Mouse (Mus musculus) embryonic facial prominence, embryonic 12.5 days (tissue): ENCODE data around the gene Serpina10. TPM values are rescaled to one million over a fixed set of nuclear protein-coding genes. Genes with fewer than 3 reads are reported as not detected.

Experiments
- ATAC-seq: fragments of 200-750 bp; cut with Nextera tagmentation; 2 replicates; pipeline ENCODE4 v1.8.0; 2017; ENCODE audit not compliant: insufficient number of reproducible peaks, insufficient read depth, low FRiP score, low TSS enrichment
- H3K27ac ChIP-seq: fragments of 300-500 bp; sonication (generic); 2 replicates; pipeline ENCODE4 v1.5.1; 2016; ENCODE audit warnings: mild to moderate bottlenecking
- H3K27me3 ChIP-seq: fragments of 300-500 bp; sonication (generic); 2 replicates; pipeline ENCODE4 v1.6.1; 2016; ENCODE audit warnings: mild to moderate bottlenecking, moderate library complexity
- H3K36me3 ChIP-seq: fragments of 300-500 bp; sonication (generic); 2 replicates; pipeline ENCODE4 v1.6.1; 2016; ENCODE audit warnings: mild to moderate bottlenecking
- H3K4me1 ChIP-seq: fragments of 300-500 bp; sonication (generic); 2 replicates; pipeline ENCODE4 v1.6.1; 2016
- H3K4me2 ChIP-seq: fragments of 300-500 bp; sonication (generic); replicated peaks from 2 replicates; pipeline ENCODE4 v1.6.1; 2016; ENCODE audit warnings: mild to moderate bottlenecking, moderate library complexity
- H3K4me3 ChIP-seq: fragments of 300-500 bp; sonication (generic); 2 replicates; pipeline ENCODE4 v1.5.1; 2016; ENCODE audit warnings: mild to moderate bottlenecking
- H3K9ac ChIP-seq: fragments of 300-500 bp; sonication (generic); 2 replicates; pipeline ENCODE4 v1.6.1; 2016; ENCODE audit warnings: mild to moderate bottlenecking, moderate library complexity
- H3K9me3 ChIP-seq: fragments of 300-500 bp; sonication (generic); 2 replicates; pipeline ENCODE4 v1.6.1; 2016; ENCODE audit warnings: mild to moderate bottlenecking, moderate library complexity
- WGBS: fragments of 180-500 bp; shearing (Covaris S2); methylation state at CpG from one replicate; pipeline ENCODE4 v1.1.7; 2016; 5-methylcytosine and 5-hydroxymethylcytosine counted together
- polyA plus RNA-seq: library from polyadenylated mRNA; unstranded; fragments of >200 nt; fragmentation: Nextera tagmentation; extraction: Ambion mirVana; gene quantifications from 2 replicates; pipeline ENCODE4 v1.2.1, GENCODE M21; 2016

Gene Serpina10
- polyA plus RNA-seq, 1 experiment from 2014 or later = not detected

GRCm38 (mm10) chr12:103656848-103657626 lies 25.8 kb upstream of the Serpina10 start, which contains the start of gene Serpina6:
Gene Serpina6 (minus strand): TSS chr12:103657212.
- H3K27ac ChIP-seq = no peak within 1 kb of the TSS
- H3K4me2 ChIP-seq = no peak within 1 kb of the TSS
- no peak for ATAC-seq
- 81% methylated on average over 9 of the region's 9 CpGs for WGBS
- no peak within 1 kb of the TSS for H3K9ac ChIP-seq
- no peak within 1 kb of the TSS for H3K4me3 ChIP-seq
- H3K36me3 ChIP-seq = no peaks in the 10 kb centered on the region
- no peaks in the 10 kb centered on the region for H3K9me3 ChIP-seq
- no peaks in the 10 kb centered on the region for H3K4me1 ChIP-seq
- H3K27me3 ChIP-seq = no peaks in the 10 kb centered on the region

GRCm38 (mm10) chr12:103655123-103656044 lies 24.1 kb upstream of the Serpina10 start:
- Histone ChIP-seq H3K9ac (no peak overlapping the region), H3K27ac (no peak overlapping the region), H3K27me3 (no peaks in the 10 kb centered on the region), H3K9me3 (no peaks in the 10 kb centered on the region), H3K4me2 (no peak overlapping the region), H3K36me3 (no peaks in the 10 kb centered on the region), H3K4me1 (no peaks in the 10 kb centered on the region), H3K4me3 (no peak overlapping the region)
- 82% methylated on average over 7 of the region's 7 CpGs for WGBS
- ATAC-seq = no peak

GRCm38 (mm10) chr12:103653836-103654235 lies 22.6 kb upstream of the Serpina10 start:
- WGBS = 85% methylated on average over 2 of the region's 2 CpGs
- Histone ChIP-seq H3K27me3 (no peaks in the 10 kb centered on the region), H3K9me3 (no peaks in the 10 kb centered on the region), H3K4me2 (no peak overlapping the region), H3K4me3 (no peak overlapping the region), H3K27ac (no peak overlapping the region), H3K4me1 (no peaks in the 10 kb centered on the region), H3K36me3 (no peaks in the 10 kb centered on the region), H3K9ac (no peak overlapping the region)
- ATAC-seq = no peak

- H3K27ac ChIP-seq = no peak overlapping the region
- no peaks in the 10 kb centered on the region for H3K27me3 ChIP-seq
- no peak overlapping the region for H3K9ac ChIP-seq
- no peaks in the 10 kb centered on the region; the same call in 1 of the 2 replicates for H3K4me1 ChIP-seq
- no peaks in the 10 kb centered on the region for H3K9me3 ChIP-seq
- H3K4me3 ChIP-seq = no peak overlapping the region
- H3K4me2 ChIP-seq = no peak overlapping the region
- no peaks in the 10 kb centered on the region for H3K36me3 ChIP-seq
- ATAC-seq = no peak
- WGBS = 78% methylated on average over 2 of the region's 2 CpGs
These were observed 15.1 kb upstream of the Serpina10 start for GRCm38 (mm10) chr12:103646314-103646713.

GRCm38 (mm10) chr12:103644601-103645000 lies 13.4 kb upstream of the Serpina10 start:
- no peaks in the 10 kb centered on the region; the same call in 1 of the 2 replicates for H3K4me1 ChIP-seq
- H3K4me2 ChIP-seq = no peak overlapping the region
- 0 out of 2 replicates have a peak overlapping the region, but pooled peaks have one; percentile 50 for H3K27ac ChIP-seq
- H3K9me3 ChIP-seq = no peaks in the 10 kb centered on the region
- H3K36me3 ChIP-seq = no peaks in the 10 kb centered on the region
- ATAC-seq = no peak
- no peaks in the 10 kb centered on the region for H3K27me3 ChIP-seq
- H3K4me3 ChIP-seq = no peak overlapping the region
- 23% methylated on average over 5 of the region's 5 CpGs for WGBS
- no peak overlapping the region for H3K9ac ChIP-seq

- H3K27ac ChIP-seq = no peak overlapping the region
- H3K36me3 ChIP-seq = no peaks in the 10 kb centered on the region
- H3K9ac ChIP-seq = no peak overlapping the region
- 80% methylated on average over 3 of the region's 3 CpGs for WGBS
- H3K27me3 ChIP-seq = no peaks in the 10 kb centered on the region
- no peak for ATAC-seq
- no peak overlapping the region for H3K4me2 ChIP-seq
- H3K4me3 ChIP-seq = no peak overlapping the region
- no peaks in the 10 kb centered on the region; the same call in 1 of the 2 replicates for H3K4me1 ChIP-seq
- no peaks in the 10 kb centered on the region for H3K9me3 ChIP-seq
These were observed 12.6 kb upstream of the Serpina10 start for GRCm38 (mm10) chr12:103643818-103644217.

GRCm38 (mm10) chr12:103643336-103643735 lies 12.1 kb upstream of the Serpina10 start:
- 0% methylated on average over 2 of the region's 2 CpGs for WGBS
- H3K27ac ChIP-seq = no peak overlapping the region
- H3K4me1 ChIP-seq = no peaks in the 10 kb centered on the region; the same call in 1 of the 2 replicates
- no peak overlapping the region for H3K4me3 ChIP-seq
- H3K27me3 ChIP-seq = no peaks in the 10 kb centered on the region
- no peaks in the 10 kb centered on the region for H3K36me3 ChIP-seq
- no peak overlapping the region for H3K4me2 ChIP-seq
- no peaks in the 10 kb centered on the region for H3K9me3 ChIP-seq
- ATAC-seq = no peak
- H3K9ac ChIP-seq = no peak overlapping the region

GRCm38 (mm10) chr12:103635846-103636245 lies 4.6 kb upstream of the Serpina10 start:
- 85% methylated on average over 2 of the region's 2 CpGs for WGBS
- Histone ChIP-seq H3K27ac (no peak overlapping the region), H3K4me2 (no peak overlapping the region), H3K36me3 (no peaks in the 10 kb centered on the region), H3K27me3 (no peaks in the 10 kb centered on the region), H3K4me1 (no peaks in the 10 kb centered on the region), H3K4me3 (no peak overlapping the region), H3K9me3 (no peaks in the 10 kb centered on the region), H3K9ac (no peak overlapping the region)
- ATAC-seq = no peak

- H3K27ac ChIP-seq = no peak overlapping the region
- 74% methylated on average over 2 of the region's 2 CpGs for WGBS
- H3K9me3 ChIP-seq = no peaks in the 10 kb centered on the region
- H3K36me3 ChIP-seq = no peaks in the 10 kb centered on the region
- ATAC-seq = no peak
- no peaks in the 10 kb centered on the region for H3K4me1 ChIP-seq
- no peak overlapping the region for H3K4me2 ChIP-seq
- no peak overlapping the region for H3K4me3 ChIP-seq
- H3K27me3 ChIP-seq = no peaks in the 10 kb centered on the region
- H3K9ac ChIP-seq = no peak overlapping the region
These were observed 3.2 kb upstream of the Serpina10 start for GRCm38 (mm10) chr12:103634430-103634829.

- no peak overlapping the region for H3K4me3 ChIP-seq
- no peaks in the 10 kb centered on the region for H3K27me3 ChIP-seq
- ATAC-seq = no peak
- H3K36me3 ChIP-seq = no peaks in the 10 kb centered on the region
- no peaks in the 10 kb centered on the region for H3K9me3 ChIP-seq
- no peak overlapping the region for H3K27ac ChIP-seq
- H3K9ac ChIP-seq = no peak overlapping the region
- H3K4me1 ChIP-seq = no peaks in the 10 kb centered on the region
- 88% methylated on average over 10 of the region's 10 CpGs for WGBS
- H3K4me2 ChIP-seq = no peak overlapping the region
These were observed 14.4 kb downstream of the Serpina10 start for GRCm38 (mm10) chr12:103616860-103617261.

GRCm38 (mm10) chr12:103615734-103616133 lies 15.5 kb downstream of the Serpina10 start:
- no peaks in the 10 kb centered on the region for H3K36me3 ChIP-seq
- ATAC-seq = no peak
- H3K27ac ChIP-seq = no peak overlapping the region
- no peak overlapping the region for H3K4me2 ChIP-seq
- no peak overlapping the region for H3K9ac ChIP-seq
- H3K4me3 ChIP-seq = no peak overlapping the region
- H3K27me3 ChIP-seq = no peaks in the 10 kb centered on the region
- no peaks in the 10 kb centered on the region for H3K9me3 ChIP-seq
- H3K4me1 ChIP-seq = no peaks in the 10 kb centered on the region
- WGBS = 82% methylated on average over 4 of the region's 4 CpGs
